Mouse (Mus musculus) kidney, postnatal 0 days (tissue): Measurements from ENCODE around the gene Rfc5. TPM values are rescaled to one million over a fixed set of nuclear protein-coding genes. Genes with fewer than 3 reads are reported as not detected.
"Not testable (repeated sequence)": the region's sequence is repeated elsewhere in the genome, so short reads cannot be mapped to it uniquely, and the experiment has no call there.

Experiments
- ATAC-seq: fragments of 200-750 bp; cut with Nextera tagmentation; replicated peaks from 2 replicates; pipeline ENCODE4 v1.8.0; 2017; ENCODE audit warnings: low read depth, moderate number of reproducible peaks, moderate TSS enrichment, moderate library complexity; ENCODE audit not compliant: low FRiP score
- DNase-seq: peaks from one replicate; pipeline ENCODE4 v3.0.0-alpha.2; 2016; ENCODE audit warnings: low spot score
- H3K27ac ChIP-seq: fragments of 300-500 bp; sonication (generic); 2 replicates; pipeline ENCODE4 v1.5.1; 2014; ENCODE audit warnings: mild to moderate bottlenecking
- H3K27me3 ChIP-seq: fragments of 300-500 bp; sonication (generic); 2 replicates; pipeline ENCODE4 v1.6.1; 2014; ENCODE audit warnings: low read length, mixed read lengths; ENCODE audit not compliant: insufficient read depth
- H3K36me3 ChIP-seq: fragments of 300-500 bp; sonication (generic); 2 replicates; pipeline ENCODE4 v1.6.1; 2014; ENCODE audit warnings: low read length, mixed read lengths; ENCODE audit not compliant: insufficient read depth
- H3K4me1 ChIP-seq: fragments of 300-500 bp; sonication (generic); replicated peaks from 2 replicates; pipeline ENCODE4 v1.6.1; 2014; ENCODE audit warnings: antibody characterized with exemption, low read length, mixed read lengths; ENCODE audit not compliant: insufficient read depth
- H3K4me2 ChIP-seq: fragments of 300-500 bp; sonication (generic); 2 replicates; pipeline ENCODE4 v1.6.1; 2014; ENCODE audit warnings: mild to moderate bottlenecking, low read length, moderate library complexity, mixed read lengths
- H3K4me3 ChIP-seq: fragments of 300-500 bp; sonication (generic); replicated peaks from 2 replicates; pipeline ENCODE4 v1.5.1; 2014; ENCODE audit warnings: low read depth, low read length
- H3K9ac ChIP-seq: fragments of 300-500 bp; sonication (generic); 2 replicates; pipeline ENCODE4 v1.6.1; 2014; ENCODE audit warnings: low read depth, low read length
- H3K9me3 ChIP-seq: fragments of 300-500 bp; sonication (generic); replicated peaks from 2 replicates; pipeline ENCODE4 v1.6.1; 2016; ENCODE audit warnings: low read length, inconsistent platforms, mixed read lengths
- CTCF ChIP-seq: IDR thresholded peaks from 2 replicates; pipeline ENCODE4 v1.5.1; 2016; ENCODE audit warnings: antibody characterized with exemption, low read depth, mild to moderate bottlenecking, moderate library complexity
- WGBS: fragments of 180-500 bp; shearing (Covaris S2); extraction: QIAGEN DNeasy Blood & Tissue Kit; methylation state at CpG from one replicate; pipeline ENCODE4 v1.1.7; 2014; 5-methylcytosine and 5-hydroxymethylcytosine counted together
- polyA plus RNA-seq: library from polyadenylated mRNA; unstranded; fragments of >200 nt; fragmentation: Nextera tagmentation; extraction: Ambion mirVana; gene quantifications from 2 replicates; pipeline ENCODE4 v1.2.1, GENCODE M21; 2015

Rfc5 gene
- polyA plus RNA-seq, 1 experiment from 2014 or later = 54.7 TPM

DNA sequence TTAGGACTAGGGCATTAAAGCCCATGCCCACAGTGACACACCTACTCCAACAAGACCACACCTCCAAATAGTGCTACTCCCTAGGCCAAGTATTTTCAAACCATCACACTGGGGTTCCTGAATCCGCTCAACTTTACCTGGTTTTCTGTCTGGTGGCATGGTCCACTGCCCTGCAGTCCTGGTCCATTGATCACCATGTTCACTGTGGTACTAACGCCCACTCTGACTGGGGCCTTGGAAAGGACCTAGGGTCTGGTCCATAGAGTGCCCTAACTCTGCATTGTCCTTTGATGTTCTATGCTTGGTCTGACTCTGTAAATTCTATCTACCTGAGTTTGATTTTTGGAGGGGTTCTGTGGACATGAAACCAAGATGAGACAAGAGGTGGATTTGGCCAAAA is 41.0 kb downstream of the Rfc5 start:
- Histone ChIP-seq H3K4me2 (no peak overlapping the region), H3K9me3 (no peaks in the 10 kb centered on the region), H3K27me3 (no peaks in the 10 kb centered on the region), H3K9ac (no peak overlapping the region), H3K36me3 (0 out of 2 replicates have a peak, but pooled peaks cover 2% of the 10 kb centered on the region), H3K27ac (no peak overlapping the region), H3K4me1 (no peaks in the 10 kb centered on the region), H3K4me3 (no peak overlapping the region)
- TF ChIP-seq CTCF = no peak
- 85% methylated on average over 2 of the region's 2 CpGs for WGBS
- DNase-seq (no peak), ATAC-seq (peak; percentile 57; the same call in 1 of the 2 replicates)

DNA sequence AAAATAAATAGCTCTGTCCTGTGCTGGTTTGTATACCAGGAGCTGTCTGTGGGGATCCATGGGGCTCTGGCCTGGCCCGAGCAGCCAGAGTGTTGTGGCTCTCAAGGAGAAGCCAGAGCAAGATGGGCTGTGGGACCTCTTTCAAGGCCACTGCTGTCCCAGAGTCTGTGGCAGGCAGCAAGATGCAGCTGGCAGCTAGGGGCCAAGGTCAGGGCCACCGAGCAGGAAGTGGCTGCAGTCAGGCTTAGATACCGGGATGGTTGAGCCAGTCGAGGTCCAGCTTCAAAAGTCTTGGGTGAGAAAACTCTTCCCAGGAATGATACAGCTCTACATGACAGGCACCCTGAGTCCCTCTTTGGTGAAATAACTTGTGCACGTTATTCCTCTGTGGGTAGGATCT is 41.8 kb downstream of the Rfc5 start:
- no peak overlapping the region for H3K4me2 ChIP-seq
- DNase-seq = no peak
- H3K27me3 ChIP-seq = no peaks in the 10 kb centered on the region
- no peak overlapping the region for H3K9ac ChIP-seq
- H3K27ac ChIP-seq = no peak overlapping the region
- H3K4me1 ChIP-seq = no peaks in the 10 kb centered on the region
- no peak overlapping the region for H3K4me3 ChIP-seq
- no peak for ATAC-seq
- no peak for TF ChIP-seq CTCF
- no peaks in the 10 kb centered on the region for H3K9me3 ChIP-seq
- 0 out of 2 replicates have a peak, but pooled peaks cover 2% of the 10 kb centered on the region for H3K36me3 ChIP-seq
- WGBS = 63% methylated on average over 5 of the region's 5 CpGs

DNA sequence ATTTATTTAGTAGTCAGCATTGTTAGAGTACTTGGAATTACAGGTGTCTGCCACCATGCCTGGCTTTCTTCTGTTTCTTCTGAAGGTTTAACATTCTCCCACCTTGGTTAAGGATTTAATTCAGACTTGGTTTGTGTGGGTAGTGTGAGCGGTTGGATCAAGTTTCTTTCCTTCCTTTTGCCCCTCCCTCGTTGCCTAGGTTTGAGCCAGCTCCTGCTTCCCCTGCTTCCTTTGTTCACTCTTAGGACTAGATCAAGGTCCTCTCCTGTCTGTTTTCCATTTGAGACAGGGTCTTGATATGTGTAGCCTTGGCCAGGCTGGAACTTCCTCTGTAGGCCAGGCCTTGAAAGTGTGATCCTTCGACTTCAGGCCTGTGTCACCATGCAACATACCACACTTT is 42.6 kb downstream of the Rfc5 start:
- Histone ChIP-seq H3K9me3 (no peaks in the 10 kb centered on the region), H3K4me1 (no peaks in the 10 kb centered on the region), H3K27ac (no peak overlapping the region), H3K9ac (no peak overlapping the region), H3K36me3 (0 out of 2 replicates have a peak, but pooled peaks cover 2% of the 10 kb centered on the region), H3K4me2 (no peak overlapping the region), H3K27me3 (no peaks in the 10 kb centered on the region), H3K4me3 (no peak overlapping the region)
- ATAC-seq = no peak
- WGBS = 41% methylated on average over 3 of the region's 3 CpGs
- no peak for TF ChIP-seq CTCF
- peak; percentile 45 for DNase-seq

DNA sequence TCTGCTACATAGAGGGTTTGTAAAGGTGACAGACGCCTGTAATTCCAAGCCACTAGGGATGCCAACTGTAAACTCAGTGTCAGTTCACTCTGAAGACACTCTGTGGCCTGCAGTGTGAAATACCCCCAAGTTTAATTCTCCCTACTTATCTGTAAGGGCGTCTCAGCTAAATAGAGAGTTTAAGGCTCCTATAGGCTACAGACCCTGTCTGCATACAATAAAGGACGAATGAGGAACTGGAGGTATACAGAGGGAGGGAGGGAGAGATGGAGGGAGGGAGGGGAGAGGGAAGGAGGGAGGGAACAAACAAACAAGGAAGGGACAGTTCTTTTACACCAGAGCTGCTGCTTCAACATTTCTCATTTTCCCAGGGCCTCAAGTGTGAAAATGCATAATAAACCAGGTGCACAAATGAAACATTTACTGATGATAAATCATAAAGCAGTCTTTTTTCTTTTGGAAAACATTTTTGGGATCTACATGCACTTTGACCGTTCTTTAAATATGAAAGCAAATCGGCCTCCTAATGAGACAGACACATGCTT is 43.3 kb downstream of the Rfc5 start:
- H3K4me1 ChIP-seq = no peaks in the 10 kb centered on the region
- WGBS = 81% methylated on average over 5 of the region's 5 CpGs
- no peak overlapping the region for H3K4me2 ChIP-seq
- H3K9ac ChIP-seq = no peak overlapping the region
- H3K36me3 ChIP-seq = 0 out of 2 replicates have a peak, but pooled peaks cover 2% of the 10 kb centered on the region
- no peak overlapping the region for H3K27ac ChIP-seq
- H3K27me3 ChIP-seq = no peaks in the 10 kb centered on the region
- no peak for ATAC-seq
- no peak for DNase-seq
- H3K9me3 ChIP-seq = no peaks in the 10 kb centered on the region
- H3K4me3 ChIP-seq = no peak overlapping the region
- TF ChIP-seq CTCF = no peak

DNA sequence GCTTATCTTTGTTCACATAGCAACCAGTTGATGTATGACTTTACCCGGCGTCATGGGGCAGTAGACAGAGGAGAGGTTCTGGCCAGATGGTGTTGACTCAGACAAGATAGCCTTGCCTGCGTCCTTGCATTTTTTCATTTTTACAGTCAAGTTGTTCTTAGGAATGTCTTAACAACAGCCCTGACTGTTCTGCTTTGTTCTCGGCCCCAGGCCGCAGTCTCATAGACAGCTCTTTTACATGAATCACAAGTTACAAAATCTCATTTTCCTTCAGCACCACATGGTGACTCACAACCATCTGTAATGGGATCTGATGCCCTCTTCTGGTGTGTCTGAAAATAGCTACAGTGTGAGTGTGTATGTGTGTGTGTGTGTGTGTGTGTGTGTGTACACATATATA is 44.4 kb downstream of the Rfc5 start:
- not testable (repeated sequence) for H3K9ac ChIP-seq, ATAC-seq, H3K4me3 ChIP-seq, H3K9me3 ChIP-seq, H3K36me3 ChIP-seq, H3K4me1 ChIP-seq, DNase-seq, H3K27ac ChIP-seq, H3K27me3 ChIP-seq, H3K4me2 ChIP-seq
- 88% methylated on average over 5 of the region's 5 CpGs for whole genome bisulfite sequencing

DNA sequence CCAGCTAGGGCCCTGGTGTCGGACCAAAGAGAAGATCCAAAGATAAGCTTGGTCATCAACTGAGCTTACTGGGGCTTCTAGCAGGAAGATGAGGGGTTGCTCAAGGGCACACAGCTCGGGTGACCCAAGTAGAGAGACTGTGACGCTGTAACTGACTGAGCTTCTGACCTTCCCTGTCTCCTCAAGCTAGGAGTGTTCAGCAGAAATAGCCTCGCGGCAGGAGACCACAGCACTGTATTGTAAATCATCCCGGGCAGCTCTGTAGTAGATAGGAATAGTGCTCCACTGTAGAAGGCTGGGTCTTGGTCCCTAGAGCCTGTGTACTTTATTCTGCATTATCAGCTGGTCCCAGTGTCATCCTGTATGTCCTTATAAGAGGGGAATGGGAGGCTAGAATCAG is 47.0 kb downstream of the Rfc5 start:
- ATAC-seq (no peak), DNase-seq (no peak)
- no peak overlapping the region for H3K9ac ChIP-seq
- peaks cover 8% of the 10 kb centered on the region; the same call in 1 of the 2 replicates for H3K36me3 ChIP-seq
- no peak overlapping the region for H3K4me3 ChIP-seq
- WGBS = 51% methylated on average over 6 of the region's 6 CpGs
- H3K4me1 ChIP-seq = no peaks in the 10 kb centered on the region
- H3K27me3 ChIP-seq = no peaks in the 10 kb centered on the region
- no peak for TF ChIP-seq CTCF
- H3K9me3 ChIP-seq = no peaks in the 10 kb centered on the region
- no peak overlapping the region for H3K4me2 ChIP-seq
- H3K27ac ChIP-seq = no peak overlapping the region

DNA sequence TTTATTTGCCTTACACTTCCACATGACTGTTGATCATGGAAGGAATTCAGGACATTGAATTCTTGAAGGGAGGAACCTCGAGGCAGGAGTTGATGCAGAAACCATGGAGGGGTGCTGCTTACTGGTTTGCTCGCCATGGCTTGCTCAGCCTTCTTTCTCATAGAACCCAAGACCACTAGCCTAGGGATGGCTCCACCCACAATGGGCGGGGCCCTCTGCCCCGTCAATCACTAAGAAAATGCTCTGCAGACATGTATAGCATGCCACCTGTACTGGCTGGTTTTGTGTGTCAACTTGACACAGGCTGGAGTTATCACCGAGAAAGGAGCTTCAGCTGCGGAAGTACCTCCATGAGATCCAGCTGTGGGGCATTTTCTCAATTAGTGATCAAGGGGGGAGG is 48.8 kb downstream of the Rfc5 start:
- Histone ChIP-seq H3K4me3 (no peak overlapping the region), H3K4me2 (no peak overlapping the region), H3K27me3 (no peaks in the 10 kb centered on the region), H3K27ac (no peak overlapping the region), H3K4me1 (no peaks in the 10 kb centered on the region), H3K9me3 (no peaks in the 10 kb centered on the region), H3K36me3 (peaks cover 8% of the 10 kb centered on the region; the same call in 1 of the 2 replicates), H3K9ac (no peak overlapping the region)
- no peak for TF ChIP-seq CTCF
- 90% methylated on average over 6 of the region's 6 CpGs for WGBS
- DNase-seq = no peak
- no peak for ATAC-seq
